Mouse (Mus musculus) embryonic fibroblast, embryonic 13.5 days (primary cell): ENCODE measurements around the gene Tmcc2.

Source experiments
- CTCF ChIP-seq: IDR thresholded peaks from 2 replicates; pipeline ENCODE4 v1.5.1; 2011; ENCODE audit warnings: mild to moderate bottlenecking, control low read depth, low read length, moderate library complexity, borderline replicate concordance; ENCODE audit not compliant: insufficient read depth
- POLR2A ChIP-seq: IDR thresholded peaks from 2 replicates; pipeline ENCODE4 v1.6.1; 2011; ENCODE audit warnings: low read depth, mild to moderate bottlenecking, control low read depth, low read length, moderate library complexity

DNA sequence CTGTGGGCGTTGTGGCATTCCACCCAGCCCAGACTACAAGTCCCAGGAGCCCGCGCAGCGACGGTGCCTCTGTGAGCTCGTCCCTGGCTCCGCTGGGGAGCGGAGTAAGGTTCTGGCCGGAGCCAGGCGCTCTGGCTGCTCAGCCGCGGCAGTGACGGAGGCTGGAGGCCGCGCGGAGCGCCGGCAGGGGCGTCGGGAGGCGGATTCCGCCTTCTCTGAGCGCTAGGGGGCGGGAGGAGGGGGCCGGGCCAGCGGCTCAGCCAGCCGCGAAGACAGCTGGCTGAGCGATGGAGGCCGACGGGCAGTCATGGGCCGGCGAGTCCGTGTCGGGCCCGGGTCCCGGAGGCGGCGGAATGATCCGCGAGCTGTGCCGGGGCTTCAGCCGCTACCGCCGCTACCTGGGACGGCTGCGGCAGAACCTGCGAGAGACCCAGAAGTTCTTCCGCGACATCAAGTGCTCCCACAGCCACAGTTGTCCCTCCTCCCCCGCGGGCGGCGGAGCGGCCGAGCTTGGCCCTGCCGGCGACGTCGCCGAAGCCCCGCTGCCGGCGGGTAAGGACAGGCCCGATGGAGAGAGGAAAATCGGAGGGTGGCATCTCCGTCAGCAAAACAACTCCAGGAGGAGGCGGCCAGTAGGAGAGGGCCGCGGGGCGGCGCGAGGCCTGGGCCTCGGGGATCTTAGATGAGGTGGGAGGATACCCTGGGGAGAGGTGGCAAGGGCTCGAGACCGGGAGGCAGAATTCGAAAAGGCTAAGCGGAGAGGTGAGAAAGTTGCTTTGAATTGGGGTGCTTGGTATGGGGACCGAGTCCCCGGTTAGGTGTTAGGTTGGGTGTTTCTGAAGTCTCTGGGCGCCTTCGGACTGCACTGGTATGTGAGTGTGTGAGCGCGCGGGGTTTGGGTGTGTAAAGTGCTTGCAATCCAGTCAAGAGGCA lies 26.5 kb upstream of the Tmcc2 start, which contains the start of gene Dstyk:
- TF ChIP-seq POLR2A (peak; percentile 60), CTCF (no peak)
